Mouse (Mus musculus): ENCODE results near the gene Cebpb. TPM values are rescaled to one million over a fixed set of nuclear protein-coding genes. Genes with fewer than 3 reads are reported as not detected.

Gene Cebpb
- total RNA-seq, 2 experiments from 2014 or later, result 357 to 631 TPM

DNA sequence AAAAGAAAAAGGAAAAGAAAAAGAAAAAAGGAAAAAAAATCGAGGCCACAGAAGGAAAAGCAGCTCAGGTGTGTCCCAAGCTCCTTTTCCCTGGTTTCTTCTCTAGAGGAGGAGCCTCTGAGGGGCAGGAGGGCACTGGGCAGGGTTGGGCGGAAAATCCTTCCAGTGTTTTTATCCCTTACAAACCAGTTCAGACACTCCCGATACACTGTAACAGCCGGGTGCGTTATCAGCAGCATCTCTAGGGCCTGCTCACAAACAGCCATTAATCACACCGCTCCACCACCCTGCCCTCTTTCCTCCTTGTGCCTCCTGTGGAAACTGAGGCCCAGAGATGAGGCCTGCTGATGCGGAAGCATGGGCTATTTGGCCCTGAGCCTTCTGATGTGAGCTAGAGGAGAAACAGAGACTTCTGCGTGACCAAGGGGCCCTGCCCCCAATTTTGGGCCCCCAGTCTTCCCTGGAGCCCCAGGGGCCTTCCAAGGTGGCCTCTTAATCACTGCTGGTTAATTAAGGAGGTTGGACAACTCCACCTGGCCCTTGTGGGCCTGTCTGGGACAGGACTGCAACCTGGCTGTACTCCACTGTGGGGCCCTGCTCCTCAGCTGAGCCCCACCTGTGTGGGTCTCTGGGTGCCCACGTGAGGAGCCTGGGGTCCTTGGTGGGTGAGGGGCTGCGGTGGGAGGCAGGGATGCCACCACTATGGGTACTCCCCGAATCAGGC is 32.6 kb downstream of the Cebpb start:
- no peak for DNase-seq

DNA sequence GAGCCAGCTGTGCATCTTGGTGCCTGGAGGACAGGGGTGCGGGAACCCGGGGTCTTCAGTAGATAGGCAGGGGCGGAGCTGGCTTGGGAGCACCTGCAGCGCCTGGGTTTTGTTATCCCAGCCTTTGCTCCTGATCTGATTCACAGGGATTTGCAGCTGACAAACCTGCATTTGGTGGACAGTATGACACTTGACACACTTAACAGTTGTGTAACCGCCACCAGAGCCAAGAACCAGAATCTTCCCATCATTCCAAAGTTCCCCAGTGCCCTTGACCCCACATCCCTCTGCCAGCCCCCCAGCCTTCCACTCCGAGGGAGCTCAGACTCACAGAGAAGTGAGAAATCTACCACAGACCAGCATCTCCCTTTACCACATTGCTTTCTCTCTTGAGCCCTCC is 33.8 kb downstream of the Cebpb start:
- peak in 1 of 2 experiments; percentile 44 for DNase-seq

DNA sequence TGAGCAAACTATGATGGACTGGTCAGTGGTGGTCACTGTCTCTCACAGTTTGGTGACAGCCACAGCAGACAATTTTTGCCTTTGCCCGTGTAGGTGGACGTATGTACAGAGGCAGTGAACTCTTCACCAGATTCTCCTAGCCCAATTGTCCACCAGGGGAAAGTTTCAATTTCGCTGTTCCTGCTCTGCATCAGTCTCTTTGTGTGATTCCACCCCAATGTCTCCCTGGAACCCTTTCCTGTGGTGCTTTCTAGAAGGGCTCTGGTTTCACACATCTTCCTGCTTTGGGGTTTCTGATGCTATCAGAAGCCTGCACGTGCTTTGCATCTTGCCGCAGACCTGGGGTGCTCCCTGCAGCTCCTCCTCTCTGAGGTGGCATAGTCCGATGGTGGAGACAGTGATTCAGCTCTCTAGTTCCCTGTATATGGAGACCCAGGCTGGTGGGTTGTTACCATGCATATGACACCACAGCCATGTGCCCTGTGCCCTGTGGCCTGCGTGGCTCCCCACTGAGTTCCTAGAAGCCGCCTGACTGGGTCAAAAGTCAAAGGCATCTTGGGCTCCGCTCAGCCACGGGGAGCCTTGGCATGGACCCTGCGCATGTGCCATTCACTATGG is 35.0 kb downstream of the Cebpb start:
- DNase-seq, result peak in 1 of 2 experiments; percentile 27

DNA sequence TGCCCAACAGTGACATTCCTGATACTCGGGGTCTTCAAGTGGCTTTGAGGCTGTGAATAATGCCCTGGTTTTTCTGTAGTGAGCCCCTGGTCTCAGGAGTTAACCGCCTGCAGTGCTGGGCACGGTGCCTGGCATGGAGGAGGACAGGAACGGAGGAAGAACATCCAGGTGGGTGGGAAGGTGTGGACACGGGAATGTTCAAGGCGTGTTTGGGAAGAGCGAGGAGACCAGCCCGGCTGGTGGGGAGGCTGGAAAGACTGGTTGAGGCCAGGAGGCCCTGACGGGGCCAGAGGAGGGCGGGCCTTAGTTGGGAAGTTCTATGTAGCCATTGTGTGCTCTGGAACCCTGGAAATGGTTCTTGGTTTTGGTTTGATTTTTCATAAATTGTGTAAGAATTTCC is 37.2 kb downstream of the Cebpb start:
- DNase-seq, result no peak

DNA sequence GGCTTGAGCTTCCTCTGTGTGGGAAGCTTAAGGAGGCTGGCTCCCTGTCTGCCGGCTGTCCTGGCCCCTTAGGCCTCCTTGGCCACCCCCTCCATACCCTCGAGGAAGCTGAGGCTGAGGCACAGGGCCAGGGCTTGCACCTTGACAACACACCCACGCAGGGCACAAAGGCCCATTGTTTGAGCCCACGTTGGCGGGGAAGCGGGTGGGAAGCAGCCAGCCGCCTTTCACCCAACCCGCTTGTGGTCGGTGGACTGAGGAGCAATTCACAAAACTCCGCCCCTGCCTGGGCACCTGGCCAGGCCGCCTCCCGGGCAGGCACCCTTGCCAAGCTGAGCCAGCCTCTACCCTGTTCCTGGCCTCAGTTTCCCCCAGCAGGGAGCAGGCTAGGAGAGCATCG is 38.4 kb downstream of the Cebpb start:
- DNase-seq, result peak; percentile 28 to 69

DNA sequence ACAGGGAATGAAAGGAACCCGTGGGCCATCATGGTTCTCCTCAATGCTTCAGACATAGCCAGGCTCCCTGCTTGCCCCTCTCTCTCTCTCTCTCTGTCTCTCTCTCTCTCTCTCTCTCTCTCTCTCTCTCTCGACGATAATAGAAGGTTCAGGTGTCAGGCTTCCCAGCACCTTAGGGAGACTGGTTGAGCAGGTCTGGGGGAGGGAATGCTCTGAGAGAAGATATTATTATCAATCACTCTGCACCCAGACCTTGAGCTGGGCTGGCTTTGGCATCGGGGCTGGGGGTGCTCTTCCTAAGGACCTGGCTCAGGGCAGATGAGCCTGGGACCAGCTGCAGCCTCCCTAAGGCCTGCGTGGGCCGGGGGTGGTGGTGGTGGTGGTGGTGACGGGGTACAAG is 41.3 kb downstream of the Cebpb start:
- DNase-seq, result no peak

DNA sequence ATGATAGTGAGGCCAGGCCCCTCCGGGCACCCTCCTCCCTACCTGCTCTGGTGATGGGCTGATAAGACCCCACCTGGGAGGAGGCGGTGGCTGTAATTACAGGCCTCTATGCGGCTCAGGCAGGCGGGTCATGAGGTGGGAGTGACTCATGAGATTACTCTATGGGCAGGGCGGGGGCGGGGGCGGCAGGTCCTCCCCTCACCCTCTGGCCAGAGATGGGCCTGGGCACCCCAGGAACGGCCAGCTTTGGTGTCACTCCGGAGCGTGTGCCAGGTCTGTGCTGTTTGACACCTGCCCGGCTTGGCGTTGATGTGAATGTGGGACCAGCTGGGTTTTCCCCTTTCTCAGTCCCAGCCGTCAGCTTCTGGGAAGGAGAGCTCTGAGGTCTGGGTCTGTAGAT is 42.4 kb downstream of the Cebpb start:
- DNase-seq, result no peak

DNA sequence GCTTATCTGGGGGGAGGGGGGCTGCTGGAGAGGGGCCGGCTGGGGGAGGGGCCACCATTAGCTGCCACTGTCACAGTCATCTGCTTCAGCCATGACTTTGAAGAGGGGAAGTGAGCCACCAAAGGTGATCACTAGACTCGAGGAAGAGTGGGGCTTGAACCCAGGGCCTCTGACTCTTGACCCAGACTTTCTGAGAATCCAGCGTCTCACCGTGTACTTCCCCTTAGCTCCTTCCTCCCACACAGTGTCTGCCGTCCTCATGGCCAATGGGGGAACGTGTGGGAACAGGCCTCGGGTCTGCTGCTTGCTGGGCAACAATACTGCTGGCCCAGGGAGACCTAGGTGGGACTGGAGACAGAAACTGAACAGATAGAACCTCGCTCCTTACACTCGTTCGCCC is 46.1 kb downstream of the Cebpb start:
- no peak for DNase-seq

DNA sequence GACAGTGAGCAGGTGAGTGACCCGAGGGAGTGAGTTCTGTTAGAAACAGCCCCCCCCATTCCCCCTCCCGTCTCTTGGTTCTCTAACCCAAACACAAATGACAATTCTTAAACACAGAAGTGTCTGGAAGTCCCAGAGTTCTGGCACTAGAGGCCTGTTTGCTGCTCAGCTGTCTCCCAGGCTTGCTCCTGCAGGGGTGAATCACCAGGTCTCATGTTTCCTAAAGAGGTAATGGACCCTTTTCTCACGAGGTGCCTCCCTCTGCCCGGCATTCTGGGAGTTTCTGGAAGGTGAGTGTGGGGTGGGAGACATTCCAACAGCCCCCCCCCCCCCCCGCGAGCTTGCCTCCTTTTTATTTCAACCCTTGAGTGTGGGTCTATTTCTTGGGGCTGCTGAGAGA is 50.3 kb downstream of the Cebpb start:
- no peak for DNase-seq

Small RNAs within 50 kb of the gene (microRNA-seq; reads per million reads assigned to microRNA genes)
- not detected for gene Gm22355

Other genes with a start within 250 kb of the Cebpb start
- 10 to 100 TPM; 77.1 to 87.6 TPM for gene Rnf114, start 196.3 kb upstream of the Cebpb start, total RNA-seq (2021)
- 10 to 100 TPM; 39.8 to 43.3 TPM for gene Spata2, start 196.0 kb upstream of the Cebpb start, total RNA-seq (2021)
- 10 to 100 TPM in 1 of 2 experiments, 1 to 10 TPM in 1; 5.4 to 11.2 TPM for gene Snai1, start 150.7 kb upstream of the Cebpb start, total RNA-seq (2021)
- 100 to 1,000 TPM; 195 to 197 TPM for gene Ube2v1, start 56.8 kb upstream of the Cebpb start, total RNA-seq (2021)
- gene Gm20431, start 27.4 kb upstream of the Cebpb start, total RNA-seq (2021), result 10 to 100 TPM in 1 of 2 experiments, 1 to 10 TPM in 1; 8.9 to 25.9 TPM
- gene Tmem189, start 907 bp downstream of the Cebpb start, total RNA-seq (2021), result 10 to 100 TPM; 27.2 to 34.3 TPM
- gene Ptpn1, start 243.1 kb downstream of the Cebpb start, total RNA-seq (2021), result 10 to 100 TPM; 57.2 to 65.2 TPM

Measured in adrenal gland, postnatal 36 days (tissue).